8 mouse cellular contexts compared by ENCODE assay signal in the genomic region with DNA sequence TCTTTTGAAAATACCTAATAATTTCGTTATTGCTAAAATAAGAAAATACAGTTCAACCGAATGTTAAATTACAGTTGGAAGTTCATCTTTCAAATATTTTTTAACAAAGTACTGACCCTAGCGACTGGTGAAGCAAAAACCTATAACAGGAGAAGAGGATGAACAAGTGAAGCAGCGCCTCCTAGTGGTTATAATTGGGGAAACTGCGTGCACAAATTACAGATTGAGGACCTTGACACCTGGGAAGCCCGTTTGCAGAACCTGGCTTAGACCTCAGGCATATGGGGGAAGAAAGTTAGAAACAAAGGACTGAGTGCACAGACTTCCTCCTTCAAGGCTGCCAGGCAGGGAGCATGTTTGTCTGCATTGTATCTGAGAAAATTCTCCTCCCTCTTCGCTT.
DNase-seq lines count a peak whose midpoint lies in the region; ATAC-seq and TF ChIP-seq lines count a peak whose summit lies in the region.

No protein-coding gene starts in this region.

- no peak overlapping the region for H3K4me3 ChIP-seq in midbrain, embryonic 10.5 days
- H3K4me3 ChIP-seq in midbrain, embryonic 15.5 days = no peak overlapping the region
- no peak overlapping the region for H3K4me3 ChIP-seq in embryonic facial prominence, embryonic 14.5 days (ENCODE audit: low read depth, low read length)
- no peak overlapping the region for H3K4me3 ChIP-seq in liver, adult 2 months (ENCODE audit: insufficient read depth, low read depth, low read length)

- no peak overlapping the region for H3K9ac ChIP-seq in midbrain, embryonic 15.5 days
- H3K9ac ChIP-seq in embryonic facial prominence, embryonic 14.5 days (ENCODE audit: low read depth, low read length) = no peak overlapping the region
- no peak overlapping the region for H3K9ac ChIP-seq in liver, adult 2 months (ENCODE audit: low read depth, low read length)

- H3K79me2 ChIP-seq in liver, adult 2 months (ENCODE audit: control insufficient read depth, insufficient read depth, low read length) = no peaks in the 10 kb centered on the region

- H3K27me3 ChIP-seq in midbrain, embryonic 10.5 days (ENCODE audit: low read depth, poor library complexity, severe bottlenecking) = no peaks in the 10 kb centered on the region
- no peaks in the 10 kb centered on the region for H3K27me3 ChIP-seq in midbrain, embryonic 15.5 days (replicated peaks)
- no peaks in the 10 kb centered on the region for H3K27me3 ChIP-seq in embryonic facial prominence, embryonic 14.5 days (replicated peaks; ENCODE audit: control insufficient read depth, insufficient read depth, low read length)
- H3K27me3 ChIP-seq in liver, adult 2 months (ENCODE audit: control insufficient read depth, insufficient read depth, low read length) = no peaks in the 10 kb centered on the region

- no peak for TF ChIP-seq CTCF in liver, adult 2 months (IDR thresholded peaks at IDR 0.05; ENCODE audit: low read depth, low read length)

- H3K9me3 ChIP-seq in midbrain, embryonic 10.5 days (replicated peaks) = no peaks in the 10 kb centered on the region
- H3K9me3 ChIP-seq in midbrain, embryonic 15.5 days = peaks cover 4% of the 10 kb centered on the region; the same call in 1 of the 2 replicates
- H3K9me3 ChIP-seq in embryonic facial prominence, embryonic 14.5 days (ENCODE audit: control insufficient read depth, low read length) = no peaks in the 10 kb centered on the region

- H3K4me2 ChIP-seq in midbrain, embryonic 15.5 days = no peak overlapping the region
- H3K4me2 ChIP-seq in embryonic facial prominence, embryonic 14.5 days (ENCODE audit: low read depth, low read length) = no peak overlapping the region

- no peaks in the 10 kb centered on the region for H3K36me3 ChIP-seq in midbrain, embryonic 10.5 days
- H3K36me3 ChIP-seq in midbrain, embryonic 15.5 days (replicated peaks) = no peaks in the 10 kb centered on the region
- H3K36me3 ChIP-seq in embryonic facial prominence, embryonic 14.5 days (ENCODE audit: control insufficient read depth, insufficient read depth, low read length) = no peaks in the 10 kb centered on the region
- H3K36me3 ChIP-seq in liver, adult 2 months (ENCODE audit: control insufficient read depth, insufficient read depth, low read length) = no peaks in the 10 kb centered on the region

- no peak overlapping the region for H3K27ac ChIP-seq in midbrain, embryonic 10.5 days (replicated peaks)
- H3K27ac ChIP-seq in midbrain, embryonic 15.5 days = no peak overlapping the region
- H3K27ac ChIP-seq in embryonic facial prominence, embryonic 14.5 days (replicated peaks; ENCODE audit: low read depth, low read length) = no peak overlapping the region
- no peak overlapping the region for H3K27ac ChIP-seq in liver, adult 2 months (replicated peaks; ENCODE audit: insufficient read depth, low read depth, low read length)

- DNase-seq in midbrain, embryonic 10.5 days (ENCODE audit: low spot score) = peak; percentile 58
- peak; percentile 69 for DNase-seq in adrenal gland, postnatal 10 days
- peak; percentile 79 for DNase-seq in embryonic facial prominence, embryonic 14.5 days (ENCODE audit: low spot score)
- peak; percentile 80 for DNase-seq in kidney, postnatal 10 days
- DNase-seq in liver, adult 2 months (ENCODE audit: extremely low read depth, low read depth, low spot score) = peak; percentile 36
- peak; percentile 5 to 16 for DNase-seq in right cerebral cortex, postnatal 36 days (ENCODE audit: low spot score in 2 of 2)

- no peaks in the 10 kb centered on the region for H3K4me1 ChIP-seq in midbrain, embryonic 10.5 days
- H3K4me1 ChIP-seq in midbrain, embryonic 15.5 days = no peaks in the 10 kb centered on the region
- H3K4me1 ChIP-seq in embryonic facial prominence, embryonic 14.5 days (ENCODE audit: control insufficient read depth, insufficient read depth, low read length) = no peaks in the 10 kb centered on the region
- no peaks in the 10 kb centered on the region for H3K4me1 ChIP-seq in liver, adult 2 months (ENCODE audit: control insufficient read depth, insufficient read depth, low read length)

- ATAC-seq in midbrain, embryonic 15.5 days (replicated peaks) = no peak
- no peak for ATAC-seq in embryonic facial prominence, embryonic 14.5 days (ENCODE audit: low read depth)
- ATAC-seq in monocyte, adult 5-6 weeks (replicated peaks; ENCODE audit: insufficient number of reproducible peaks, low FRiP score, low TSS enrichment, poor library complexity, severe bottlenecking) = no peak

- 21% methylated on average over 7 of the region's 7 CpGs for WGBS in midbrain, embryonic 10.5 days
- 18% methylated on average over 7 of the region's 7 CpGs for WGBS in midbrain, embryonic 15.5 days
- WGBS in embryonic facial prominence, embryonic 14.5 days = 13% methylated on average over 7 of the region's 7 CpGs
- WGBS in liver, adult 2 months = 16% methylated on average over 7 of the region's 7 CpGs

- no peak for TF ChIP-seq POLR2A in liver, adult 2 months (IDR thresholded peaks at IDR 0.05; ENCODE audit: extremely low read depth, insufficient read depth, low read length)

Comparison
In these comparisons a context has a peak if more than half of its experiments do, and no peak if none do; other contexts are left out.
1. DNase-seq: peak in every context shown above with its lines; median percentile 80 in kidney, postnatal 10 days; 79 in embryonic facial prominence, embryonic 14.5 days; 69 in adrenal gland, postnatal 10 days; 58 in midbrain, embryonic 10.5 days; 36 in liver, adult 2 months; 10 in right cerebral cortex, postnatal 36 days.